Mouse (Mus musculus) liver, adult 2 months (tissue): ENCODE measurements around the gene Ring1.

ENCODE experiments used
- CTCF ChIP-seq: fragments of 200-500 bp; IDR thresholded peaks from 2 replicates; pipeline ENCODE4 v1.5.1; 2011; ENCODE audit warnings: low read depth, low read length, control low read depth
- POLR2A ChIP-seq: fragments of 200-500 bp; IDR thresholded peaks from 2 replicates; pipeline ENCODE4 v1.6.1; 2011; ENCODE audit warnings: low read length, control low read depth; ENCODE audit not compliant: insufficient read depth; ENCODE audit errors: extremely low read depth

- TF ChIP-seq CTCF (peak; percentile 65), POLR2A (no peak)
Observed at GRCm38 (mm10) chr17:34003426-34003825, 21.1 kb downstream of the Ring1 start.
